Mouse (Mus musculus): ENCODE data around the gene Pstk. TPM values are rescaled to one million over a fixed set of nuclear protein-coding genes. Genes with fewer than 3 reads are reported as not detected.
A peak's percentile ranks its signal among the peaks of the same experiment; 100 is the strongest.

The Pstk gene
- polyA plus RNA-seq, 1 experiment = 11.0 TPM

- Histone ChIP-seq H3K4me1 (ENCODE audit: control insufficient read depth, insufficient read depth, low read length) (no peaks in the 10 kb centered on the region), H3K27ac (ENCODE audit: control insufficient read depth, insufficient read depth, low read depth, low read length) (no peak overlapping the region), H3K36me3 (ENCODE audit: control insufficient read depth, insufficient read depth, low read length) (no peaks in the 10 kb centered on the region), H3K27me3 (ENCODE audit: control insufficient read depth, insufficient read depth, low read length) (no peaks in the 10 kb centered on the region), H3K4me3 (ENCODE audit: control insufficient read depth, low read depth, low read length) (peak overlapping the region; percentile 66)
- TF ChIP-seq CTCF (IDR thresholded peaks at IDR 0.05; ENCODE audit: control insufficient read depth, insufficient read depth, insufficient replicate concordance, low read depth, low read length) = no peak
- TF ChIP-seq POLR2A (IDR thresholded peaks at IDR 0.05; ENCODE audit: control insufficient read depth, low read depth, low read length) = no peak
Measured at GRCm38 (mm10) chr7:131424912-131425311, 54.0 kb downstream of the Pstk start.

- H3K27me3 ChIP-seq (ENCODE audit: control insufficient read depth, insufficient read depth, low read length) = no peaks in the 10 kb centered on the region
- no peak for TF ChIP-seq CTCF (IDR thresholded peaks at IDR 0.05; ENCODE audit: control insufficient read depth, insufficient read depth, insufficient replicate concordance, low read depth, low read length)
- TF ChIP-seq POLR2A (IDR thresholded peaks at IDR 0.05; ENCODE audit: control insufficient read depth, low read depth, low read length) = no peak
- H3K4me1 ChIP-seq (ENCODE audit: control insufficient read depth, insufficient read depth, low read length) = no peaks in the 10 kb centered on the region
- no peak overlapping the region for H3K27ac ChIP-seq (ENCODE audit: control insufficient read depth, insufficient read depth, low read depth, low read length)
- no peak overlapping the region for H3K4me3 ChIP-seq (ENCODE audit: control insufficient read depth, low read depth, low read length)
- H3K36me3 ChIP-seq (ENCODE audit: control insufficient read depth, insufficient read depth, low read length) = no peaks in the 10 kb centered on the region
Measured at GRCm38 (mm10) chr7:131427331-131427730, 56.4 kb downstream of the Pstk start.

- no peak for TF ChIP-seq CTCF (IDR thresholded peaks at IDR 0.05; ENCODE audit: control insufficient read depth, insufficient read depth, insufficient replicate concordance, low read depth, low read length)
- H3K27me3 ChIP-seq (ENCODE audit: control insufficient read depth, insufficient read depth, low read length) = no peaks in the 10 kb centered on the region
- no peaks in the 10 kb centered on the region; the same call in 1 of the 2 replicates for H3K36me3 ChIP-seq (ENCODE audit: control insufficient read depth, insufficient read depth, low read length)
- H3K4me1 ChIP-seq (ENCODE audit: control insufficient read depth, insufficient read depth, low read length) = no peaks in the 10 kb centered on the region
- no peak overlapping the region for H3K4me3 ChIP-seq (ENCODE audit: control insufficient read depth, low read depth, low read length)
- H3K27ac ChIP-seq (ENCODE audit: control insufficient read depth, insufficient read depth, low read depth, low read length) = no peak overlapping the region
Measured at GRCm38 (mm10) chr7:131432244-131432643, 61.3 kb downstream of the Pstk start.

GRCm38 (mm10) chr7:131434276-131434675 is 63.3 kb downstream of the Pstk start:
- no peaks in the 10 kb centered on the region; the same call in 1 of the 2 replicates for H3K36me3 ChIP-seq (ENCODE audit: control insufficient read depth, insufficient read depth, low read length)
- H3K27me3 ChIP-seq (ENCODE audit: control insufficient read depth, insufficient read depth, low read length) = no peaks in the 10 kb centered on the region
- H3K4me1 ChIP-seq (ENCODE audit: control insufficient read depth, insufficient read depth, low read length) = no peaks in the 10 kb centered on the region
- no peak overlapping the region for H3K4me3 ChIP-seq (ENCODE audit: control insufficient read depth, low read depth, low read length)
- TF ChIP-seq CTCF (IDR thresholded peaks at IDR 0.05; ENCODE audit: control insufficient read depth, insufficient read depth, insufficient replicate concordance, low read depth, low read length) = no peak
- no peak for TF ChIP-seq POLR2A (IDR thresholded peaks at IDR 0.05; ENCODE audit: control insufficient read depth, low read depth, low read length)
- H3K27ac ChIP-seq (ENCODE audit: control insufficient read depth, insufficient read depth, low read depth, low read length) = no peak overlapping the region

- no peaks in the 10 kb centered on the region; the same call in 1 of the 2 replicates for H3K36me3 ChIP-seq (ENCODE audit: control insufficient read depth, insufficient read depth, low read length)
- no peaks in the 10 kb centered on the region for H3K4me1 ChIP-seq (ENCODE audit: control insufficient read depth, insufficient read depth, low read length)
- no peak overlapping the region for H3K4me3 ChIP-seq (ENCODE audit: control insufficient read depth, low read depth, low read length)
- no peaks in the 10 kb centered on the region for H3K27me3 ChIP-seq (ENCODE audit: control insufficient read depth, insufficient read depth, low read length)
- TF ChIP-seq POLR2A (IDR thresholded peaks at IDR 0.05; ENCODE audit: control insufficient read depth, low read depth, low read length) = no peak
- TF ChIP-seq CTCF (IDR thresholded peaks at IDR 0.05; ENCODE audit: control insufficient read depth, insufficient read depth, insufficient replicate concordance, low read depth, low read length) = no peak
- no peak overlapping the region for H3K27ac ChIP-seq (ENCODE audit: control insufficient read depth, insufficient read depth, low read depth, low read length)
Measured at GRCm38 (mm10) chr7:131437051-131437450, 66.1 kb downstream of the Pstk start.

Other genes starting within 250 kb of the Pstk start
- gene 4933402N03Rik, start 224.8 kb upstream of the Pstk start, polyA plus RNA-seq (2012; rRNA removed) = 18.5 and 19.6 TPM in 2 replicates
- gene 5430419D17Rik, start 196.7 kb upstream of the Pstk start, polyA plus RNA-seq (2012; rRNA removed) = 0.30 and 0.51 TPM in 2 replicates
- 2.9 and 97.5 TPM in 2 replicates for gene Cuzd1, start 48.8 kb upstream of the Pstk start, polyA plus RNA-seq (2012; rRNA removed)
- gene Fam24b, start 41.6 kb upstream of the Pstk start, polyA plus RNA-seq (2012; rRNA removed) = 409 and 461 TPM in 2 replicates
- gene Fam24a, start 37.3 kb upstream of the Pstk start, polyA plus RNA-seq (2012; rRNA removed) = 176 and 188 TPM in 2 replicates
- gene 2310057M21Rik, start 8.4 kb upstream of the Pstk start, polyA plus RNA-seq (2012; rRNA removed) = 11.4 and 12.5 TPM in 2 replicates
- gene Ikzf5, start 39.4 kb downstream of the Pstk start, polyA plus RNA-seq (2012; rRNA removed) = 8.0 and 8.9 TPM in 2 replicates
- gene Acadsb, start 39.5 kb downstream of the Pstk start, polyA plus RNA-seq (2012; rRNA removed) = 5.1 and 5.2 TPM in 2 replicates
- gene Hmx3, start 171.7 kb downstream of the Pstk start, polyA plus RNA-seq (2012; rRNA removed) = not detected in 2 replicates
- gene Hmx2, start 177.6 kb downstream of the Pstk start, polyA plus RNA-seq (2012; rRNA removed) = not detected in 2 replicates
- 46.8 and 47.5 TPM in 2 replicates for gene Bub3, start 189.1 kb downstream of the Pstk start, polyA plus RNA-seq (2012; rRNA removed)